Mouse (Mus musculus) bone marrow, adult 2 months (tissue): ENCODE measurements at regions not wholly inside any gene's neighbourhood (a gene's known extent, or its start where the extent isn't known, plus 50 kb on each side); places are given as distances from the start of the nearest gene placed in this dataset.

Experiments used
- H3K27ac ChIP-seq: fragments of 200-500 bp; 2 replicates; pipeline ENCODE4 v1.5.1; 2012; ENCODE audit warnings: low read depth, mild to moderate bottlenecking, control low read depth, inconsistent platforms, low read length; ENCODE audit not compliant: control insufficient read depth, poor library complexity, insufficient read depth
- H3K4me1 ChIP-seq: fragments of 200-500 bp; 2 replicates; pipeline ENCODE4 v1.6.1; 2011; ENCODE audit warnings: low read length; ENCODE audit not compliant: control insufficient read depth, insufficient read depth
- H3K4me3 ChIP-seq: fragments of 200-500 bp; replicated peaks from 2 replicates; pipeline ENCODE3; 2011; ENCODE audit warnings: mild to moderate bottlenecking, low read depth, low read length, control low read depth; ENCODE audit not compliant: control insufficient read depth
- CTCF ChIP-seq: fragments of 200-500 bp; IDR thresholded peaks from 2 replicates; pipeline ENCODE4 v1.5.1; 2011; ENCODE audit warnings: low read length, control low read depth; ENCODE audit not compliant: control insufficient read depth, insufficient read depth
- POLR2A ChIP-seq: fragments of 200-500 bp; IDR thresholded peaks from 2 replicates; pipeline ENCODE4 v1.6.1; 2011; ENCODE audit warnings: low read depth, mild to moderate bottlenecking, control low read depth, low read length, borderline replicate concordance; ENCODE audit not compliant: control insufficient read depth
- WGBS: fragments of 180-500 bp; shearing (Covaris S2); methylation state at CpG from one replicate; pipeline ENCODE4 v1.1.7; 2018; 5-methylcytosine and 5-hydroxymethylcytosine counted together

- WGBS: 82% methylated on average over 8 of the region's 8 CpGs
- Histone ChIP-seq H3K4me1 (no peaks in the 10 kb centered on the region; the same call in 1 of the 2 replicates), H3K4me3 (no peak overlapping the region), H3K27ac (no peak overlapping the region)
- TF ChIP-seq CTCF (no peak), POLR2A (no peak)
These were observed 112.7 kb upstream of the Pard3b start for GRCm38 (mm10) chr1:61525881-61526280.

- TF ChIP-seq CTCF: no peak
- TF ChIP-seq POLR2A: no peak
- no peaks in the 10 kb centered on the region; the same call in 1 of the 2 replicates for H3K4me1 ChIP-seq
- no peak overlapping the region for H3K4me3 ChIP-seq
- no peak overlapping the region for H3K27ac ChIP-seq
- 85% methylated on average over 15 of the region's 15 CpGs for WGBS
These were observed 109.9 kb upstream of the Pard3b start for GRCm38 (mm10) chr1:61528757-61529156.

GRCm38 (mm10) chr1:61530166-61530565 is 108.5 kb upstream of the Pard3b start:
- 48% methylated on average over 3 of the region's 3 CpGs for WGBS
- no peaks in the 10 kb centered on the region; the same call in 1 of the 2 replicates for H3K4me1 ChIP-seq
- H3K27ac ChIP-seq: no peak overlapping the region
- TF ChIP-seq CTCF: no peak
- TF ChIP-seq POLR2A: no peak
- H3K4me3 ChIP-seq: no peak overlapping the region

- Histone ChIP-seq H3K27ac (no peak overlapping the region; the same call in 1 of the 2 replicates), H3K4me3 (no peak overlapping the region), H3K4me1 (no peaks in the 10 kb centered on the region; the same call in 1 of the 2 replicates)
- no peak for TF ChIP-seq CTCF
- TF ChIP-seq POLR2A: no peak
- 51% methylated on average over 5 of the region's 5 CpGs for WGBS
These were observed 107.1 kb upstream of the Pard3b start for GRCm38 (mm10) chr1:61531487-61531886.

GRCm38 (mm10) chr1:61540081-61540480 is 98.5 kb upstream of the Pard3b start:
- TF ChIP-seq POLR2A: no peak
- TF ChIP-seq CTCF: no peak
- 81% methylated on average over 3 of the region's 3 CpGs for WGBS
- no peak overlapping the region for H3K4me3 ChIP-seq
- no peaks in the 10 kb centered on the region for H3K4me1 ChIP-seq
- no peak overlapping the region for H3K27ac ChIP-seq

GRCm38 (mm10) chr1:61541166-61541565 is 97.5 kb upstream of the Pard3b start:
- Histone ChIP-seq H3K27ac (no peak overlapping the region), H3K4me1 (no peaks in the 10 kb centered on the region), H3K4me3 (no peak overlapping the region)
- no peak for TF ChIP-seq CTCF
- TF ChIP-seq POLR2A: no peak
- WGBS: 85% methylated on average over 4 of the region's 4 CpGs

GRCm38 (mm10) chr1:61552577-61553517 is 85.8 kb upstream of the Pard3b start:
- TF ChIP-seq POLR2A: no peak
- no peak for TF ChIP-seq CTCF
- H3K4me1 ChIP-seq: no peaks in the 10 kb centered on the region
- H3K27ac ChIP-seq: no peak overlapping the region
- WGBS: 86% methylated on average over 21 of the region's 21 CpGs
- H3K4me3 ChIP-seq: no peak overlapping the region

GRCm38 (mm10) chr1:61559514-61559913 is 79.1 kb upstream of the Pard3b start:
- H3K4me3 ChIP-seq: no peak overlapping the region
- no peaks in the 10 kb centered on the region for H3K4me1 ChIP-seq
- WGBS: 64% methylated on average over 2 of the region's 2 CpGs
- no peak for TF ChIP-seq CTCF
- no peak for TF ChIP-seq POLR2A
- no peak overlapping the region for H3K27ac ChIP-seq

GRCm38 (mm10) chr1:61562091-61562490 is 76.5 kb upstream of the Pard3b start:
- Histone ChIP-seq H3K4me3 (no peak overlapping the region), H3K27ac (no peak overlapping the region), H3K4me1 (no peaks in the 10 kb centered on the region)
- TF ChIP-seq POLR2A (no peak), CTCF (no peak)
- WGBS: 76% methylated on average over 2 of the region's 2 CpGs
